Mouse (Mus musculus) ovary, postnatal 14 days (tissue): Measurements from ENCODE around the gene Creld2.
"Not testable (repeated sequence)": the region's sequence is repeated elsewhere in the genome, so short reads cannot be mapped to it uniquely, and the experiment has no call there.

ENCODE experiments used
- DNase-seq: peaks from one replicate; pipeline ENCODE4 v3.0.0; 2022; ENCODE audit warnings: low spot score

Gene Creld2

DNA sequence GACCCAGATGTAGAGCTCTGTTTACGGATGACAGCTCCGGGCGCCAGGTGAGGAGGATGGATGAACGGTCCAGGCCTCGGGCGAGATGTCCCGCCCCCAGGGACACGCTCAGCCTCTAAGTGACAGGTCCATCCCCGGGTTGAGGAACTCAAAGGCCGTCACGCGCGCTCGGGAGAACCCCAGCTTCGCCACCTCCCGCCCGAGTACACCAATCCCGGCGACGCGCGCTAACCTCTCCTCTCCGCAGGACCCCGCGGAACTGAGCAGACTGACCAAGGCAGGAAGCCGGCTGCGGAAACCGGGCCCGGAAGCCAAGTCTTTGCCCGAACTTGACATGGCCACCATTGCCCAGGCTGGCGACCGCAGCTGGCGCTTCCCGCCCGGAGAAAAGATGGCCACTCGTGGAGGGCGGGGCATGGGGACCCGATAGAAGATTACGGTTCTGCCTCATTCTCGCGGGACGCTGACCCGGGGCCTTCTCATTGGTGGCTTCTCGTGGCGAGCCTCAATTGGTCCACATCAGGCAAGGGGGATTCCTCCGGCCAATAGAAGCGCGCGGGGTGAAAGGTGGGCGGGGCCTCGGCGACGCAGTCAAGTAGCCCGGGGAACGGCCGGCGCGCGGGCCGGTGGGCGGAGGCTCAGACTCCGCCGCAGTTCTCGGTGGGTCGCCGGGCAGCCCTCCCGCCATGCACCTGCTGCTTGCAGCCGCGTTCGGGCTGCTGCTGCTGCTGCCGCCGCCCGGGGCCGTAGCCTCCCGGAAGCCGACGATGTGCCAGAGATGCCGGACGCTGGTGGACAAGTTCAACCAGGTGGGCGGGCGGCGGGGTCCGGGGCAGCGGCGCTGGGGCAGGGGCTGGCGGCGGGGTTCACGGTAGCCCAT is at the start of gene Creld2, which contains the start of gene Alg12:
TSS of gene Creld2 (plus strand) at position 621 of the 880 bp plus-strand sequence.
TSS of gene Alg12 (minus strand) at position 293 of the 880 bp plus-strand sequence.
- DNase-seq: peak; percentile 97

DNA sequence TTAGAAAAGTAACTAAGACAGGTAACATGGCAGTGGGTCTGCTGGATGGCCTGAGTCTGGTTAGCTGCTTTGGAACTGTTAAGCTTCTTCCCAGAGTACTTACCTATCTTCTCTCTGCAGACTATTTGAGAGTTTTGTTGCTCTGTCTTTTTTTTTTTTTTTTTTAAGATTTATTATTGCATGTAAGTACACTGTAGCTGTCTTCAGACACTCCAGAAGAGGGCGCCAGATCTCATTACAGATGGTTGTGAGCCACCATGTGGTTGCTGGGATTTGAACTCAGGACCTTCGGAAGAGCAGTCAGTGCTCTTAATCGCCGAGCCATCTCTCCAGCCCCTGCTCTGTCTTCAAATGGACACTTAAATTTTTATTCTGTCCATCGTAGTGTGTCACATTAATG is 44.8 kb upstream of the Creld2 start:
- not testable (repeated sequence) for DNase-seq

DNA sequence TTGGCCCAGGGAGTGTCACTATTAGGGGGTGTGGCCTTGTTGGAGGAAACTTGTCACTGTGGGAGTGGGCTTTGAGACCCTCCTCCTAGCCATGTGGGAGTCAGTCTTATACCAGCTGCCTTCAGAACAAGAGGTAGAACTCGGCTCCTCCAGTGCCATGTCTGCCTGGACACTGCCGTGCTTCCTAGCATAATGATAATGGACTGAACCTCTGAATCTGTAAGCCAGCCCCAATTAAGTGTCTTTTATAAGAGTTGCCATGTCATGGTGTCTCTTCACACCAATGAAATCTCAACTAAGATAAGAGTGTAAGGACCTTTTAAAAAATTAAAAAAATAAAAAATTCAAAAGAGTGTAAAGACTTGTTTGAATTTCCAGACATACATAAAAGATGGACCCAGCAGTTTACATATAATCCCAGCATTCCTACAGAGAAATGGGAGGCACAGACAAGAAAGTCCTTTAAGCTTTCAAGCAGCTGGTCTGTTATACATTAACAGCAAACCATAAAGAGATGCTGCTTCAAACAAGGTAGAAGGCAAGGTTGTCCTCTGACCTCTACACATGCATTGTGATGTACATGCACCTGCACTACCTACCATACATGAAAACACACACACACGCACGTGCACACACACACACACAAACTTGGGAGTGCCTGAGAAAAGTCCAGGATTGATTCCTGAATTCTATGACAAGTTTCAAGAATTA is 27.2 kb upstream of the Creld2 start:
- no peak for DNase-seq

DNA sequence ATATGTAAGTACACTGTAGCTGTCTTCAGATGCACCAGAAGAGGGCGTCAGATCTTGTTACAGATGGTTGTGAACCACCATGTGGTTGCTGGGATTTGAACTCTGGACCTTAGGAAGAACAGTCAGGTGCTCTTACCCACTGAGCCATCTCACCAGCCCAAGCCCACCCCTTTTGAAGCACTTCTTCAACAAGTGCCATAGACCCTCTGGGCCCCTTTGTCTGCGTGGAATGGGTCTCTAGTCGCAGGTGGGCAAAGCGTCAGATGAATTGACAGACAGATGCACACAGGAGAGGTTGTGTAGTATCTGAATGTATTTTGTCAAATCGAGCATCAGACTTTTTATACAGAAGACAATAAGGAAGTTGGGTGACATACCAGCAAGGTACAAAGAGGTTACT is 24.7 kb upstream of the Creld2 start:
- not testable (repeated sequence) for DNase-seq

DNA sequence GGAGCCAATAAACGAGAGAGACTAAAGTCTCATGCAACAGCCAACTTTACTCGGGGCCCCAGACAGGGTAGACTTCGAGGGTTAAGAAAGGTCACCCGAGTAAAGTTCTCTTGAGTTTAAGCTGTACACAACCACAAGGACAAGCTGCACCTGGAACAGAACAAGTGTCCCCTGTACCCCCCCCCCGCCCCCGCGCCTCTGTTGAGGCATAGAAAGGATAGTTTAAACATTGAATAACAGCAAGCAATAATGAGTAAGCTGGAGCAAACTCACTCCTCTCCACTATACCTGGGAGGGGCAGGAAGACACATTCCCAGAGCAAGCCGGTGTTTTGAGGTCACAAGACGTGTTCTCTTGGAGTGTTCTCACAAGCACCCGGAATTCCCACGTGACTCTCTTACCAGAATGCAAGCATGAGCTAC is 19.5 kb upstream of the Creld2 start:
- DNase-seq: no peak

DNA sequence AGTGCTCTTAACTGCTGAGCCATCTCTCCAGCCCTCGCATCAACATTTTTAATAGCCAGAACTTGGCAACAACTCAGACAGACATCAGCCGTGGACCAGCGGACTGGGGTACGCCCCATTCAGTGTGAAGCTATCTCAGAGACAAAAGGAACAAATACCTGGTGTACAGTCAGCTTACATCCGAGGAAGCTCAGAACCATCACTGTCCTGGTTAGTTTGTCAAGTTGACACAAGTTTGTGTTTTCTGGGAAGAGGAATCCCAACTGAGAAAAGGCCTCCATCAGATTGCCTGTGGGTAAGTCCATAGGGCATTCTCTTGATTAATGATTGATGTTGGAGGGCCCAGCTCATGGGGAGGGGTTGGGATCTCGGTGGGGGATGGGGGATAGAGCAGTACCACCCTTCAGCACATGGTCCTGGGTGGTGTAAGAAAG is 18.5 kb upstream of the Creld2 start:
- DNase-seq: no peak

DNA sequence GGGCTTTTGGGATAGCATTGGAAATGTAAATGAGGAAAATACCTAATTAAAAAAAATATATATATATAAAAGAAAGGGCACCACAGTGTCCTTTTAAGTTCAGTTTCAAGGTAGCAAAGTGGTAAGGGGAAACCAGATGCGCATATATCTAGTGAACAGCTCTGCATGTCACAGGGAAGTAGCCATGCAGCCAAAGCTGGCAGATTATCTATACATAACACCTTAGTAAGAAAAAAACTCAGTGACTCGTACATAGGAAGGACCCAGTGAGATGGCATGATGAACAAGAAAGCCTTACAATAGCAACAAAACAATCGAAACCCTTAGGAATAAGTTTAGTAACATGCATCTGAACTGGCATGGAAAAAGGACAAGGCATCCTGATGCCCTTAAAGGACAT is 17.5 kb upstream of the Creld2 start:
- no peak for DNase-seq

DNA sequence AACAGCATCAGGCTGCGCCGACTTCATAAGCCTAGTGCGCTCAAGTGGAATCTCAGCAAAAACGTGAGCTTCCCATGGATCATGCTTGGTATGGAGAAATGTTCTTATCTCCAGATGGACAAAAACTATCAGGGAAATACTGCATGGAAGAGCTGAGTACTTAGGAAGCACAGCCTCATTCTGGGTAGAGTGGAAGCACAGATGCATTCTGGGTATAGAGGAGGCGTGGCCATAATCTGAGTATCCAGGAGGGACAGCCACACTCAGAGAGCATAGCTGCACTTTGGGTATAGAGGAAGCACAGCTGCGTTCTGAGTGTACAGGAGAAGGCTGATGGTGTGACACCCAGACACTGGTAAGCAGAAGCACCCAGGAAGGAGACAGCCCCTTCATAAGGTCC is 17.1 kb upstream of the Creld2 start:
- no peak for DNase-seq

DNA sequence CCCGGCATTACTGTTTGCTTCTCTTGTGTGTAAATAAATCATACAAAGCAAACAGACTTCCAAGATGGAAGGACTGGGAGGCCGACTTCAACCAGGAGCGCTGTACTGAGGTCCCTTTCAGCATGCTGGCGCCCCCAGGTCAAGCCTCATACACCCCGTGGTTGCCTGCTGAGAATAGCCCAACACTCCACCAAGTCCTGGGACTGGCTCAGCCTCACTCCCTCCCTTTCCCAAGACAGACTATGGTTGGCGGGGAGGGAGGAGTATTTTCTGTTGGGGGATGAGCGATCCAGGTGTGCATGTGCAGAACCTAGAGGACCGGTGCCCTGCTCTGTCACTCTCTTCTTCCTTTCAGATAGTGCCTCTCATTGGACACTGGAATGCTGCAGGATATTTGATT is 11.3 kb upstream of the Creld2 start:
- DNase-seq: no peak

DNA sequence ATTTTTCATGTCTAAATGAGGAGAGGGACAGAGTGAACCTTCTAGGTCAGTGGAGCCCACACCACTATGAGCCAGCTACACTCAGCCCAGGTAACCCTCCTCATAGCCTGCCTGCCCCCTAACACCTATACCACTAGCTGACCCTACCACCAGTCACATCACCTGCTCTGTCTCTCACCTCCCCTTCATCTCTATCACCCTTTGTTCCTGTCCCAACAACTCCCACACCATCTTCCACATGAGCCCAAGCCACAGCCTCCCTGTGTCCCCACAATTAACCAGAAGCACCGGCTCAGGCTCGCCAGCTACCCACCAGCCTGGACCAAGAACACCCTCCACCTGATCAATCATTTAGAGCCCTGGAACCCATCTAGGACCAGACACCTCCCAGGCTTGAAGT is 9.1 kb upstream of the Creld2 start:
- DNase-seq: no peak

DNA sequence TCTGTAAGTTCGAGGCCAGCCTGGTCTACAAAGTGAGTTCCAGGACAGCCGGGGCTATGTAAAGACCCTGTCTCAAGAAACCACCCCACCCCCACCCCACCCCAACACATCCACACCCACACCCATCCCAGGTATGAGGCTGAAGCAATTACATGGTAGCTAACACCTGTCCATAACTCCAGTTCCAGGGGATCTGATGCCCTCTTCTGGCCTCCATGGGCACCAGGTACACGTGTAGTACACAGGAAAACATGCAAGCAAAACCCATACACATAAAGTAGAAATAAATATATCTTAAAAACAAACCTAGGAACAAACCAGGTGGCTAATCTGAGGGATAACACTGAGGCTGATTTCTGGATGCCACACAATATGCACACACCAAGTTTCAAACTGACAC is 6.2 kb upstream of the Creld2 start:
- no peak for DNase-seq

DNA sequence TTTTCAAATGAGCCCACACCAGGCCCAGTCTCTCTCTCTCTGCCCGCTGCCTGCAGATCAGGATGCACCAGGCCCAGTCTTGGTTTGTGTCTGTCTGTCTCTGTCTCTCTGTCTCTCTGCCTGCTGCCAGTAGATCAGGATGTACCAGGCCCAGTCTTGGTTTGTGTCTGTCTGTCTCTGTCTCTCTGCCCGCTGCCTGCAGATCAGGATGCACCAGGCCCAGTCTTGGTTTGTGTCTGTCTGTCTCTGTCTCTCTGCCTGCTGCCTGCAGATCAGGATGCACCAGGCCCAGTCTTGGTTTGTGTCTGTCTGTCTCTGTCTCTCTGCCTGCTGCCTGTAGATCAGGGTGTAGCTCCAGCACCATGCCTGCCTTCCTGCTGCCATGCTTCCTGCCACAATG is 5.6 kb upstream of the Creld2 start:
- not testable (repeated sequence) for DNase-seq

DNA sequence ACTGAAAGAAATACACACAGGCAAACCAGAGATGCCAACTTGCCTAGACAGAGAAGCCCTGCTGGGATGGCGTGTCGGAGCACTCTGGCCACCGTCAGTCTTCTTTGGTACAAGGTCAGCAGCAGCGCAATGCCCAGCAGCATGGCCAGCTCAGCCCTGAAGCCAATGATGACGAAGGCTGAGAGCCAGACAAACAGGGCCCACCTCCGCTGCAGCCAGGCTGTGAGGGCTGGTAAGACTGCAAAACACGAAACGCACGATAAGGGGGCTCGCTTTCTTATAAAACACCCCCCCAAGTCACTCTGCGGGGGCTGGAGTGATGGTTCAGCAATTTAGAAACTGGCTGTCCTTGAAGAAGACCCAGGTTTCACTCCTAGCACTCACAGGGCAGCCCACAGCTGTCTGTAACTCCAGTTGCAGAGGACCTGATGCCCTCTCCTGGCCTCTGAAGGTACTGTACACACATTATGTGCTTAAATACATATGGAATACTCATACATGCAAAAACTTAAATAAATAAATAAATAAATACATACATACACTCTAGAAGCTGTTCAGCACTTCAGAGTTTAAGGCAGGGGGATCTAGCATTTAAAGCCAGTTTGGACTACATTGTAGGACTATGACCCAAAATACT is 4.9 kb upstream of the Creld2 start:
- no peak for DNase-seq

DNA sequence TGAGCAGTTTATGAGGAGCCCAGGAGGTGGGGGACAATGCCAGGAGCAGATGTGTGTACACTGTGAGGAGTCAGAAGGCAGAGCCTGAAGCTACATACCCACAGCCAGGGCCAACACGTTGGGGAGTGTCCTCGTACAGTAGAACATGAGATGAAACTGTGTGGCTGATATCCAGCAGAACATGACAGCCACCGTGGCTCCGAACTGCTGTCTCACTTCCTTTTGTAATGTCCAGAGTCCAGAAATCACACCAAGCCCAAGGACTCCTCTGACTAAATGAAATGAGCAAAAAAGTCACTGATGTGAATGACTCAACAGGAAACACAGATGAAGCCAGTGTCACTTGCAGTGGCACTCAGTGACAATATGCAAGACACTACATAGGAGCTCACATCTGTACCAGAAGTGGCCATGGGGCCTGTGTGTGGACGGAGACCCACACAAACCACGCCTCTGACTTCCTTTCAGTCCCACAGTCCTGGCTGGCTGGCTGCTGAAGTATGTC is 4.2 kb upstream of the Creld2 start:
- DNase-seq: no peak

DNA sequence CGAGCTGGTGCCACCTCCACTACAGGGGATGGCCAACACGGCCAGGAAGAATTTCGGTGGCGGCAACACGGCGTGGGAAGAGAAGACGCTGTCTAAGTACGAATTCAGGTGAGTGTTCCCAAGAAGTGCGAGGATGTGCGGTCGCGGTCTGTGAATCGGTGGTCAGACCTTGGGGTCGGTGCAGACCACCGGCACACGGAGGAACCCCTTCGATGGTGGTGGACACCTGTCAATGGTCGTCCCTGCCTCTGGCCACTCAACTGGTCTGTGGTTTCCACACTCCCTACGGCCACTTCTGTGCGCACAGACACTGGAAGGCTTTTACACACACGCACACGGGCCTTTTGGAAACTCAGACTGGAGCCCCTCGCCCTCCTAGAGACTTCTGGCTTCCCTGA is 459 bp downstream of the Creld2 start:
- no peak for DNase-seq

DNA sequence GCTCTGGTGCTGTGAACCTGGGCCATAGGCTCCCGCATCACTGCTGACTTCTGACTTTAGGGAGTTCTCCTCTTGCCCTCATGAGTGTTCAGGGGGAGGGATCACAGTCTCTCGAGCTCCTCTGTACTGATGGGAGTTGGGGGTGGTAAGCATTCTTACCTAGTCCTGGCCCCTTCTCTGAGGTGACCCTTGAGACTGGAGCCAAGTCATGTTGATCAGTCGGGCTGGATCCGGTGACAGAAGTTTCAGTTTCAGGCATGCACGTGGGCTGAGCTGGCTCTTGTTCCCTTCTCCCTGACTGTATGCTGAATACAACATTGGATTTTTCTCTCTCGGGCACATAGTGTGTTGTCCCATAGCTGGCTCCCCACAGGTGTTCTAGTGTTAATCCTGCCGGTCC is 2.0 kb downstream of the Creld2 start:
- no peak for DNase-seq

DNA sequence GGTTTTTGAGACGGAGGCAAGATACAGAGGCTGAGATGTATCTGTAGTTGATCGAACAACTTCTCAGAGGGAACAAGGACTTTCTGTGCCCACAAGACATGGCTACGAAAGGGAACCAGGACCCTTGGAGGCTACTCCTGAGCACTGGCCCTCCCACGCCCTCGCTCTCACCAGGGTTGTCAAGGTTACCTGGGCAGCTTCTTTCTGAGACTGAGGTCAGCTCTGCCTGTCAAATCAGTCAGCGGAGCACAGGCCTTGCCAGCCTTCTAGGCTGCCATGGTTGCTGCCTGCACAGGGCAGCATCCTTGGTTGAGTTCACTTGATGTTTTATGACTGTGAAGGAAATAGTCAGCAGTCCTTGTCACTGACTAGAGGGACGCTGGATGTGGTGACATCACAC is 3.1 kb downstream of the Creld2 start:
- DNase-seq: no peak

DNA sequence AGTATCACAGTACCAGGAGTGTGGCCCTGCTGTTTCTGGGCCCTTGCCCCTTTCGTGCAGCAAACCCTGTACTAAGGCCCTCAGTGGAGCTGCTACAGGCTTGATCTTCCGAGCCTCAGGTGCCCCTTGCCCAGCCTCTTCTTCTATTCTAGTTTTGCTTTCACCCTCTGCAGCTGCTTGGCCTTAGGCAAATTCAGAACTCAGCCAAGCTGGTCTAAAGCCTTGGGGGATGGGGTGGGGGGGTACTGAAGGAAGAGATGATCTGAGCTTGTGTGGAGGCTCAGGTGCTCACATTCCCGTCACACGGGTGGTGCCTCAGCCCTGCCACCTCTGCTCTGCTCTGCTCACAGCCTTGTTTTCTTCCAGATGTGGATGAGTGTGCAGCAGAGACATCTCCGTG is 3.9 kb downstream of the Creld2 start:
- DNase-seq: no peak

DNA sequence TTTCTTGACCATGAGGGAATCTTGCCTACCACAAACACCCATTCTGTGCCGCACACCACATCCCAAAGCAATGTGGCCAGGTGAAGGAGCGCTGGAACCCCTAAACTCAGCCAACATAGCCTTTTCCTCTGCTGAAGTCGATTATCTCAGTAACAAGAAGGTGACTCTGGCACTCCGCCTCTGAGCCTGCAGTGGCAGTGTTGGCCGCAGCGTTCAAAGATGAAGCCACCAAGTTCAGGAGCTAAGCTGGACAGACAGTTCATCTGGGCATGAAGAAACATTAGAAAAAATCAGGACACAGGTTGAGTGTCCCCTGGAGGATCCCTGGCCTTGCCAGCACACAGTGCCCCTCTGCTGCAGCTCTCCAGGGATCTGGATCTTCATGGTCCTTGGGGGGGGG is 8.0 kb downstream of the Creld2 start:
- DNase-seq: no peak

DNA sequence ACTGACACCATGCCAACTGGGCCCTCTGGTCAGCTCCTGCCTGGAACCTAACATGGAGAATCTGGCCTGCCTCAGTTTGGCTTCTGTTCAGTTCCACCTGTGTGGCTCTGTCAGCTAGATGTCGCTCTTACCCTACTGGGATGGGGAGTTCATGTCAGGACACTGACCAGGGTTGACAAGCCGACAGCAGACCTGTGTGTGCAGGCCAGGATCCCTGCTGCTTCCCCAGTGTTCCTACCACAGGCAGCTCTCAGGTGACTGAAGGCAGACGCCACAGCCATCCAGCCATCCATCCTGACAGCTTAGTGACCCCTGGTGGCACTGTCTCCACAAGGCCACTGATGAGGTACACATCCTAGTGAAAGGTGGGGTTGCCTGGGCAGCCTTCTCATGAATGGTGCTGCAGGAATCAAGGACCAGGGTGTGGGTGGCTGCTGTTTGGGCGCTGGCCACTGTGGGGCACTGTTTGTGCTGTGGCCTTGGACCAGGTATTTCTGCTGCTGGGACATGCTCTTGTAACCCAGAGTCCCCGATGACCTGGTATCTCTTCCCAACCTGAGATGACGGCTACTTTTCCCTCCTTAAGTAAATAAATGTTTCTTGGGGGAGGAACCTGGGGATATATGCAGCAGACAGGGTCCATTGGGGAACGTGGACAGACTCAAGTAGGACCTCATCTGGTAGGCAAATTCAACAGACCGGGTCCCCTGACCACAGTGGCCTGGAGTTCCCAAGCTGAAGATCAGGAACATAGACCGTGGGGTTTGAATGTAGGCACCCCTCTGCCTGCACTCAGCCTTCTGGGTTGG is 8.7 kb downstream of the Creld2 start:
- peak; percentile 61 for DNase-seq

DNA sequence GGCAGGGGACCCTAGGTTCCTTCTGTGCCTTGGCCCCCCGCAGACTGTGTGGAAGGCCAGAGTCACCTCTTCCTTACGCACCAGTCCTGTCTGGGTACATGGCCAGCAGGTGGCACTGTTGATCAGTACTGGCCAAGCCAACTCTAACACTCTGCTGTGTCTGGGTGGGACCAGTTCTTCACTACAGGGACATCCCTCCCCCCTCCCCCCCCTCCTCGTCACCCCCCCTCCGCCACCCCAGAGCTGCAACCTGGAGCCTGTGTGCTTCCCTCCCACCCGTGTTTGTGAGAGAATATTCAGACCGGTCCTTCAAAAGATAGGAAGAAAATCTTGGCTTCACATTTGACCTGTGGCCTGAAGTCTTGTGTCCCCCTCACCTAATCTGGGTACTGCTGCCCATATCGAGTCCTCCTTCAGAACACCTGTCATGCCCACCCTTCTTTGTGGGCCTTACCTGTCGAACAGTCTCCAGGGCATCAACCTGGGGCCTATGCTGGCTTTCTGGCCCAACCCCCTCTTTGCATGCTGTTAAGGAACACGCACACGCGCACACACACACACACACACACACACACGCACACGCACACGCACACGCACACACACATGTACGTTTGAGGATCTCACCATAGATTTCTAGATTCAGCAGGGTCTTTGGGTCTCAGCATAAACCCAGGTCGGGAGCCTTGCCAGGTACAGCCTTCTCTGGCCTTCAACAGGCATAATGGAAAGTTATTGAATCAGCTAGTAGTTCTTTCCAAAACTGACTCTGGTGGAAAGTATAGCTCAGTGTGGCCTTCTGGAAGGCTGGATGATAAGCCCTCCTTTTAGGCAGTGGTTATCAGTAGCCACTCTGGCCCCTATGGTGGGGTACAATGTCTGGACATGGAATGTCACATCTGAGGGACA is 9.6 kb downstream of the Creld2 start:
- peak; percentile 88 for DNase-seq
